Mouse (Mus musculus) thymus, postnatal 0 days (tissue): ENCODE results near the gene Zbp1. TPM values are rescaled to one million over a fixed set of nuclear protein-coding genes. Genes with fewer than 3 reads are reported as not detected.

ENCODE experiments used
- DNase-seq: peaks from one replicate; pipeline ENCODE4 v3.0.0-alpha.2; 2015; ENCODE audit warnings: low spot score
- polyA plus RNA-seq: library from polyadenylated mRNA; unstranded; fragments of >200 nt; fragmentation: Nextera tagmentation; extraction: Ambion mirVana; gene quantifications from 2 replicates; pipeline ENCODE4 v1.2.1, GENCODE M21; 2015

Gene Zbp1
- polyA plus RNA-seq, 1 experiment from 2014 or later = 52.8 TPM

DNA sequence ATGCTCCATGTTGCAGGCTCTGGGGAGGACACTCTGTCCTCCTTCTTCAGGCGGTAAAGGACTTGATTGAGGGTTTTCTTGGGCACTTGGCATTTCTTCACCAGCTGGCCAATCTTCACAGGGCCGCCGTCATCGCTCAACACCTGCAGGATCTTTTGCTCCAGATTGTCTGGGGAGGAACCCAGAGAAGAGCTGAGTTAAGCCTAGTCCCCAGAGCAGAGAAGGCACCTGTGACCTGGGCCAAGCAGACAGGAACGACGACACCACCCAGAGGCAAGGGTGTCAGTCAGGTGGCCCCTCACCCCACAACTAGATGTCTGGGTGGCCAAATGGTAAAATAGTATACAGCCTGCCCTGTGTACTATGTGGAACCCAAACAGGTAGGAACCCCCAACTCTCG lies 1.9 kb downstream of the Zbp1 start:
- DNase-seq = no peak

DNA sequence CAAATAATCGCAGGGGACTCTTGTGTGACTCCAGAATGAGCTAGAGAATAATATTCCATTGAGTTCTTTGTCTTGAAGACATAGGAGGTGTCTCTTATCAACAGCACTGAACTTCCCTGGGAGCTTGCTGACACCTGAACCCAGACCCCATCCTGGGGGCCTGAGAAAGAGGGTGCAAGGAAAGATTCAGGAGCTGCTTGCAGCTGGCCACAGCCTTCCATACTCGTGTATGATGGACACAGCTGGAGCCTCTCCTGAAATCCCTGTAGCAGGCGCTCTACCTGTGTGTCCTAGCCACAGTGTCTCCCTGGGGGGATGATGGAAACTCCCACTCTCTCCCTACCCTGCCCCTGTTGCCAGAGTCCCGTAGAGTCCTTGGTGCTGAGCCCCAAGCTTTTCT lies 6.5 kb downstream of the Zbp1 start:
- DNase-seq = no peak

DNA sequence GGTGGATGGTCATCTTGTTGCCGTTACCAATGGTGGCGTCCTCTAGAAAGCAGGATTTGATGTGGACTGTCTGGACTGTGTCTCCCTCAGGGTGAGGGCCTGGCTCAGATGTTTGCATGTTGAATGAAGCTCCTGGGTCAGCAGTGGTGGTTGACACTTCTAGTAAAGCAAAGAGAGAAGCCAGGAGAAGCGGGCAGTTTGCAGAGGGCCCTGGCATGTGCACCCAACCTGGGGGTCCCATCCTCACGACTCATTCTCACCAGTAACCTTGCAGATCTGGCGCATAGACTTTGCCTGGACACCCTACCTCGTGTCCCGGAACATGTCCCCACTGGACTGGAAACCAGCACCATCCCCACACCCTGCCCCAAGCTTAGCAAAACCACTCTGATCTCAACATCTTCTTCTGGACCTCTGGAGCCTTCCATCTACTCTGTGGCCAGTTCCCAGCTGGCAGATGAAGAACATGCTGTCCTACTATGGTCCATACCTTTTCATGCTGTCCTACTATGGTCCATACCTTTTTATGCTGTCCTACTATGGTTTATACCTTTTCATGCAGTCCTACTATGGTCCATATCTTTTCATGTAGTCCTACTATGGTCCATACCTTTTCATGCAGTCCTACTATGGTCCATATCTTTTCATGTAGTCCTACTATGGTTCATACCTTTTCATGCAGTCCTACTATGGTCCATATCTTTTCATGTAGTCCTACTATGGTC lies 9.5 kb downstream of the Zbp1 start:
- DNase-seq = no peak

DNA sequence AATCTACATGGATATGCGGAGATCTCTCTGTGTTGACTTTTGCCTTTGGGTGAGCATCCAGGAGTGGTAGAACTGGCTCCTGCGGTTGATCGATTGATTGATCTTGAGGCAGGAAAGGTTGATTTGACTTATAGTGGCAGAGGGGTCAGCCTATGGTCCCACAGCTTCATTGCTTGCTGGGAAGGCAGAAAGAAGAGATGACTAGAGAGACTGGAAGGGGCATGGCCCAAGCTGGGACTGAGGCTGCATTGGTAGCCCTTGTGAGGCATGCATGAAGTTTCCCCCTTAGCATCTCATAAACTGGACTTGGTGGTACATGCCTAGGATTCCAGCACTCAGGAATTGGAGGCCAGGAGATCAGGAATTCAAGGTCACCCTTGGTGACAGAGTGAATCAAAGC lies 11.7 kb downstream of the Zbp1 start:
- DNase-seq = no peak

DNA sequence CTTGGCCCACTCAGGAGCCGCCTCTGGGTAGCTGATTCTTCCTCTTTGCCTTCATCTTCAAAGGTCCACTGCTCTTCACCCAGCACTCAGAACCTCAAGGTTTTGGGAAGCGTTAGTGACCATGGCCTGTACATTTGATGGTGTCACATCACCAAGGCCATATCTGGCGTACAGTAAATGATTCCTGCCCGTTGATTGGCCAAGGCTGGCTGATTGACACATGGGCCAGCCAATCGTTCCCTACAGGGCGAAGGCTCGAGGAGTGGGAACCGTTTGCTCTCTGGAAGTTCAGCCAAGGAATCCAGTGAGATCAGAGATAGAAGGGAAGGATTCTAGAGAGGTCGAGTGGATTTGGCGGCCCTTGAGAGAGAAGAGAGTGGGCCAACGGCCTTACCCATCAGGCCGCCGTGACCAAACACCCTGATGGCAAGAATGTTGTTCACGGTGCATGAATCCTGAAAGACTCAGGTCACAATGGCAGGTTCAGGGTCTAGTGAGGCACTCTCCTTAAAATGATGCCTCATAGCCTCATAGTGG lies 13.1 kb downstream of the Zbp1 start:
- no peak for DNase-seq

DNA sequence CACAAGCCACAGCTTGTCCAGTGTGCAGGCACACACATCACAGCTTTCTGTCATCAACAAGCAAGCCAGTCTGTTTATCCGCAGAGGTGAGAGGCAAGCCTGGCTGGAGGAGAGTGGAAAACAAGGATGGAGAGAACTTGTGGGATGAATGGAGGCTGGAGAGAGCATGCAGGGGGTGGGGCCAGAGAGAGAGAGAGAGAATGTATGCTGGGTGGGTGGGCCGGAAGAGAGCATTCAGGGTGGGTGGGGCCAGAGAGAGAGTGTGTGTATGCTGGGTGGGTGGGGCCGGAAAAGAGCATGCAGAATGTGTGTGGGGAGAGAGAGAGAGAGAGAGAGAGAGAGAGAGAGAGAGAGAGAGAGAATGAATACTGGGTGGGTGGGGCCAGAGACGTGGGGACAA lies 14.1 kb downstream of the Zbp1 start:
- DNase-seq = no peak

DNA sequence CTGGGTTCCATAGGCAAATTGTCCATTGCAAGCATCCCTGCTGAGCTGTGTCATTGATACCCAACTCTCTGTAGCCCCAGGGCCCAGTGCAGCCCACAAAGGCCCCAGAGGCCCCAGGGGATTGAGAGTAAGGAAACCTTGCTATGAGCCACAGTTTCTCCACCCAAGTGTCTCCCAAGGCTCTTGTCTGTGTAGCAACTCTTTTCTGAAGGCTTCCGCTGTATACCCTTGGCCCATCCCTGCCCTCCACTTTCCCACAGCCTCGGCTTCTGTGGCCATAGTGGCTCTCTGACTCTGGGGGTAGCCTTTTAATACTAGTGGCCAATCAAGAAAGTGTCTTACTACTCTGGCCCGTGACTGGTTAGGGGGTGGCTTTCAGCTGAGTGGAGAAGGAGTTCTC lies 15.0 kb downstream of the Zbp1 start:
- DNase-seq = no peak

DNA sequence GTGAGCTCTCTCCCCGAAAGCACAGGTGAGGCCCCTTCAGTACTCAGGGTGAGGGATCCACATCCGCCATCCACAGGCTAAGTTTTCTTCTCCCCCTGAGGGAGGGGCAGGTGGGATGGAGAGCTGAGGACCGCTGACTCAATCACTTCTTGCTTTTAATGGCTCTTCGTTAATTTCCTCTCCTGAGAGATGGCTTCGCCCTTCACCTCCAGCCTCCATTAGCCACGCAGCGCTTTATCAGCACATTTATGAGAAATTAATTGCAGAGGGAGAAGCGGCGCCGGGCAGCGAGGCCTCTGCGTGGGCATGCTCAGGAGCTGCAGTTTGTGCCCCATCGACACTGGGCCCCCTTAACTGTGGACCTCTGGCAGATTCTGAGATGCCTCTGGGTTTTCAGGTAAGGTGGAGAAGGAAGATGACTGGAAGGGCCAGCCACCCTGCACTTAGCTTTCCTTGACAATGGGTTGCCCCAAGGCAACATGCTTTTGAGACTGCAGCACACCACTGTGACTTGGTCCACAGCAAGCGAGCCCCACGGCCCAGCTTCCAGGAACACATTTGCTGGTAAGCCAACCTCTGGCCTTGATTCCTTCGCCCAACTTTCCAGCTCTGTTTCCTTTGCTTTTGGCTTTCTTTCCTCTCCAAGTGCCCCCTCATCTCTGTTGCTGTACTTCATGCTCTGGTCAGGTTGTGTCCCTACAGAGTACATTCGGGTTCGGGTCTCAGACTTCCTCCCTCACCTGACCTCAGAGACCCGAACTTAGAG lies 15.6 kb downstream of the Zbp1 start:
- no peak for DNase-seq

DNA sequence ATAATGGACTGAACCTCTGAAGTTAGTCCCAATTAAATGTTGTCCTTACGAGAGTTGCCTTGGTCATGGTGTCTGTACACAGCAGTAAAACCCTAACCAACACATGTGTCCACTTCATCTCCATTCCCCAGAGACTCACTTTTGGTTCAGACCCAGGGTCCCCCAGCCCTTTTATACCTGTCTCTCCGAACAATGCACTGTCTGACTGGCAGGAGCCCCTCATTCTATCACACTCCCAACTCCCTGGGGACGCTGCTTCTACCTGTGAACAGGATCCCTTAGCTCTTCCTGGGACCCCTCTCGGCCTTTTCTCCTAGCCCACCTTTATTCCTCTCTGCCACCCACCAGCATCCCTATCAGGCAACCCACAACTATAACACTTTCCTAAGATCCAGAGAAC lies 23.9 kb downstream of the Zbp1 start:
- no peak for DNase-seq

DNA sequence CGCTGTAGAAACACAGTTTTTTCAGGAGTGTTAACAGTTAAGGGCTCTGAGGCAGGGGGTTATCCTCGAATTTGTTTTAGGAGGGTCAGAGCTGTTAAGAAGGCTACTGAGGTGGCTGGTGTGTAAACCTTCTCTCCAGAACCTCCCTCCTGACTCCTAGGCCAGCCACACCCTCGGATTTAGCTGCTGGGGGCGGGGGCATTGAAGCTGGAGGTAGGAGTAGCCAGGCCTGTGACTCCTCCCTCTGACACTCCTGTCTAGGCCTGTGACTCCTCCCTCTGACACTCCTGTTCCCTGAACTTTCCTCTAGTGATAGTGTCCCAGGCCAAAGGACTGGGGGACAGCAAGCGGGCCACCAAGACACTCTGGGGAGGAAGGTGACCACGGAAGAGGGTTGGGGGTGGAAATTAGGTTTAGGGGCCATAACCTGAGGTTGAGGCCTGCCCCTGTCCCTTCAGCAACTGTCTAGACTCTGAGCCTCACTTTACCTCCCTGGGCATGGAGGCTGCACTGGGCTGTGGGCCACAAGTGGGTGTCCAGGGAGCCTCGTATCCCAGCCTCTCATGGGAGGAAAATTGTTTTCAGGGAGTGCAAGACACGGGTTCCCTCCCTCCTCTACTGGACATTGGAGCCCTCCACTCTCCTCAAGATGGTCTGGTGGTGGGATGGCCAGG lies 31.4 kb downstream of the Zbp1 start:
- no peak for DNase-seq

DNA sequence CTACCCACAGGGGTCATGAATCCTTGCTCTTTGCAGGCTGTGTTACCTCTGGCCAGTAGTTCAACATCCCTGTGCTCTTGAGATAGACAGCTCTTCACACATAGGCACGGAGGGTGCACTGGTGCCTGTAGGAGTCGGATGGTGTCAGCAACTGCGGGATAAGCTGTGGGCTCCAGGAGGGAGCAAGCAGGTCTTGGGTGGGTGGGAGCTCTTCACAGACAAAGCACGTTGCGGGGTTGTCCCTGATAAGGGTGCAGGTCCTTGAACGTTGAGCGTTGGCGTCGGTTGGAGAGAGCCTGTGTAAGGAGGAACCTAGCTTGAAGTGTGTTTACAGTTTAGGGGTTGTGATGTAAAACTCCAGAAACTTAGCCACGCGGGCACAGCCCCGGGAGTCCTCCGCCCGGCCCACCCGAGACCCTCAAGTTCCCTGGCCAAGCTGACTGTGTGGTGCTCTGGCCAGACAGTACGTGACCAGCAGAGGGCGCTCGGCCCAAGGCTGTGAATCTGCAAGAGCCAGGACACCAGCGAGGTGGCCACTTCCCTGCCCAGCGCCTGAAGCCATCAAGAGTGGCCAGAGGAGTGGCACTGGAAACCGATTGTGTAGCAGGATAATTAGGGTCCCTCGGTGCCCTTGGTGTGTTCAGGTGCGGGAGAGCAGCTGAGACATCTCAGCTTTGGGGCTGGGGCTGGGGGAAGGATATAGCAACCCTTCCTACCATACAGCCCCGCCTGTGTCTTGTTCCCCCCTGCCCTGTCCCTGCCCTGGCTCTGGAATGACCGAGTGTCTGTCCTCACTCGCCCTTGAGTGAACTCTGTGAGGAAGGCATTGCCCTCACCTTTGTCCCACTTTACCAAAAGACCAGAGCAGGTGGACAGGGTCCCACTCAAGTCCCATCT lies 32.4 kb downstream of the Zbp1 start:
- DNase-seq = peak; percentile 77

DNA sequence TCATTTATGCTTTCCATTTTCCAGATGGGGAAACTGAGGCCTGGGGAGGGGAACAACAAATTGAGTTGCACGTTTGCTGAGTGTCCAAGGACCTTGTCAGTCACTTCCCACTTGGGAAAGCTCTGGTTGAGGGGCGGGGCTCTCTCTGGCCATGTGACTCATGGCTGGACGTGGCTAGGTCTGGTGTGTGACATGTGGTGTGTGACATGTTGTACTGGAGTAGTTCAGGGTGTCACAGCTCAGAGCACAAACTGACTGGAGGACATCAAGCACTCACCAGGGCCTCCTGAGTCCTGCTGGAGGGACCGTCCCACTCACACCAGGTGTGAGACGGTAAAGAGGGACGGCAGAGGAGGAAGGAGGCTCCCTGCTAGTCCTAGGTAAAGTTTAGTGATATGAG lies 33.4 kb downstream of the Zbp1 start:
- DNase-seq = no peak

DNA sequence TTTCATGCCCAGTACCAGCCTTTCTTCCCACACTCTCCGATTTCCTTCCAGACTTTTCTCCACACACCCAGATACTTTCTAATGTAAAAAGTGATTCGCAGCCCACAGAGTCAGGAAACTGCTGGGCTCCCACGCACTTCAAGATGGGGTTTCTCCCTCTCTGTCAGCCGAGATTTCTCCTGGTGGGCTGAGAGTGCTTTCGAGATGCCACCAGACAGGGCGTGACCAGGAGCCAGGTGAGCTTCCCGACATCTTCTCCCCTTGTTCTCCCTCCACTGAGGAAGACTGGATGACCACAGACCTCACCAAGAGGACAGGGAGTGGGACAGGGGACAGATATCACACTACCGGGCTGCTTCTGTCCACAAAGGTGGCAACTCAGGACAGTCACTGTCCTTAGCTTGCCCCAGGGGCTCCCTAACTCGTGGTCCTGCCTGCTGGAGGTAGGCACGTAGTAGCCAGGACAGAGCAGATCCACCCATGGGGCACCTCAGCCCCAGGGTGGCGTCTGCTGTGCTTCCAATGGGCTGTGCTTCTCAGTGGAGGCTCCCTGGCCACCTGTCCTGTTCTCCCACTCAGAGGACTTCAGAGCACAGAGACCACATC lies 34.1 kb downstream of the Zbp1 start:
- no peak for DNase-seq

DNA sequence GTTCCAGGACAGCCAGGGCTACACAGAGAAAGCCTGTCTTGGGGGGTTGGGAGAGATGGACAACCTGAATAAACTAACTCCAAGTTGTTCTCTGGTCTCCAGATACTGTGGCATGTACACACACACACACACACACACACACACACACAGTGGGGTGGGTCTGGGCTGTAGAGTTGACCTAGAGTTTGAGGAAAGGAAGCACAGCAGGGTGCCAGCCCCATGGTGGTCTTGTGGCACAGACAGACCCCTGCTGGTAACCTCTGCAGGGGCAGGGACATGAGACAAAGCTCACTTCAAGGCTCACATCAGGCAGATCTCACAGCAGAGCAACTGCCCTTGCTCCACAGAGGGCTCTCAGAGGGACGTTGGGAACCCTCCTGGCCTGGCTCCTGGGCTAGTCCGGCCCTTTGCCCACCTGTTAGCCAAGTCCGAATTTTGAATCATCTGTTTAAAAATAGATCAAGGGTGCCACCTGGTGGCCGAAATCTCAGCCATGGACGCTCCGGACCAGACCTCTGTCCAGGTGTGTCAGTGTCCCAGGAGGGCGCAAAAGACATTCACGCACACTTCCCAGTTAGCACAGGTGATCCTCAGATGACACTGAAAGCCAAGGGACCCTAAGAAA lies 34.8 kb downstream of the Zbp1 start:
- peak; percentile 56 for DNase-seq

DNA sequence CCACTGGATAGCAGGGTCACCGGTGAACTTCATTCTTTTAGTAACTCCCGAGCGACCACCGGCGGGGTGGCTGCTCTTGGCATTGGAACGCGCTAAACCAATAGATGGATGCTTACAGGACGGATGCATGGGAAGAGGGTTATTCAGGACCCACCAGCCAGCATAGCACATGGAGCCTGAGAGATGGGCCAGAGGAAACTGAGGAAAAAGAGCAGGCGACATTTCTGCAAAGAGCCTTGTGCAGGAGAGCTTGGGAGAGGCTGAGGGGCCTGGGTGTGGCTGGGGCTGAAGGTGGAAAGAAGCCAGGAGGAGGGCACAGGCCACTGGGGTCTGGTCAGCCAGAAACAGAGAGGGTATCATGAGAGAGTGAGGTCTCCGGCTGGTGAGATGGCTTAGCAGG lies 35.4 kb downstream of the Zbp1 start:
- no peak for DNase-seq

DNA sequence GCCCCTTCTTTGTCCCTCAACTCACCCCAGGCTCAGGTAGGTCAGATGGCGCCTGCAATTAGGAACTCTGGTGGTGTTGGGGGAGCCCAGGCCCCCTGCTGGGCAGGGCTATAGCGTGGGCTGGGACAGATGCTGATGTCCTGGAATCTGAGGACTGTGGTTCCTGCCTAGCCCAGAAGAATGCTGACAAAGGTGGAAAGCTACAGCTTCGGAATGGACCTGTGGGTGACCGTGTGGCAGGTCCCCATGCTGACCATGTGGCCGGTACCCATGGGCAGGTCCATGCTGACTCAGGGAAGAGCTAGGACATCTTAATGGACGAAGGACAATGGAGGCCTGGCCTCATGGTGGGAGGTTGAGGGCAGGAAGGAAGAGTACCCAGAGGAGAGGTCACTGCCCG lies 35.9 kb downstream of the Zbp1 start:
- no peak for DNase-seq

DNA sequence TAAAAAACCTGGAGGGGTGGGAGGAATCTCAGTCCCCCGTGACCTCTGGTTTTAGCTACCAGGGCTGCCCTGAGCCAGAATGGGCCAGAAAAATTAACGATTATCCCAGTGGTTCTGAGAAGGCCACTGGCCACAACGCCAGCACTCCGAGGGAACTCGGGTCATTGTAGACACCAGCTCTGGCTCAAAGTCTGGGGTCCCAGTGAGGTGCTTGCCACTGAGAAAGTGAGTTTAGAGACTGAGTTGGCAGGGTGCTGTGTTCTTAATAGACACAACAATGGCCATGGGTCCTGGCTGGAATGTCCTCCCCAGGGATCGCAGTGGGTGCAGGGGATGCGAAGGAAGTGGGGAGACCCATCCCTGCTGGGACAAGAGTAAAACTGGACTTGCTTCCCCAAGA lies 36.8 kb downstream of the Zbp1 start:
- DNase-seq = no peak

DNA sequence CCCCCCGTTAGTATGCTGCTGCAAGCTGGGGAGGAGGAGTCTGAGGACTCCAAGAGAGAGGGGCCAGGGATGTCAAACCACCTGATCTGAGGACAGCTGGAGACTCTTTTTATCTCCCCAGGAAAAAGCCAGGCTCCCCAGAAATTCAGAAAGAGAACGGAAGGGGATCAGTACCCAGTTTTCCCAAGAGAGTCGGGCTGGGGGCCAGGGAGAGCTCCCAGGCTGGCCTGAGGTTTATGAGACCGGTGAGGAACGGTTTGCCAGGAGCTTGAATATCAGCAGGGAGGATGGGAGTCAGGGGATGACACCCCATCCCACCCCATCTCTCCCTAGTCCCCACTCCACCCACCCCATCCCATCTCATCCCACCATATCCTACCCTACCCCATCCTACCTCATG lies 37.2 kb downstream of the Zbp1 start:
- no peak for DNase-seq

DNA sequence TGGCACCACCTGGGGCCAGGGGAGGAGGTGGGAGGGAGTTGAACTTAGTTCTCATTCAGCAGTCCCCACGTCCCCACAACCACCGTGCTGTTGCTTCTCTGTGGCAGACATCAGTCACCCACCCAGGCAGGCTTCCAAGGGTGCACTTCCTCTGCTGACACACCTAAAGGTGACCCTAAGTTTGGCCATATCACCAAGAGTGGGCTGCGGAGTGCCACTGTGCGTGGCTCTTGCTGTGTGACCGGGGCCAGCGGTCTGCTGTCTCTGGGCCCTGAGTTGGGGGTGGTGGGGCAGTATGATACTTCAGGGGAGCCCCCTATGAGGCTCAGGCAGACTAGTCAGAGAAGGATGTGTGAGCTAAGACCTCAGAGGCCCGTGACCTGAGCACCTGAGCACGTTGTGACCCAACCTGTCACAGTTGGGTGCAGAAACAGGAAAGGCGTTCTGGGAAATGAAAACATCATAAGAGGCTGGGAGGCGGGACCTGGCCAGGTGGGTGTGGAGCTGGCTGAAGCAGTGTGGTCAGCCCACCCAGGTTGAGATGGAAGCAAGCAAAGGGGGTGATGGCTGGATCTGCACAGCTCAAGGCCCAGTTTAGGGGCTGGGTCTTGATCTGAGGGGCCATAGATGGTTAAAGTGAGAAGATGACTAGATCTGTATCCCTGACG lies 37.9 kb downstream of the Zbp1 start:
- DNase-seq = no peak

DNA sequence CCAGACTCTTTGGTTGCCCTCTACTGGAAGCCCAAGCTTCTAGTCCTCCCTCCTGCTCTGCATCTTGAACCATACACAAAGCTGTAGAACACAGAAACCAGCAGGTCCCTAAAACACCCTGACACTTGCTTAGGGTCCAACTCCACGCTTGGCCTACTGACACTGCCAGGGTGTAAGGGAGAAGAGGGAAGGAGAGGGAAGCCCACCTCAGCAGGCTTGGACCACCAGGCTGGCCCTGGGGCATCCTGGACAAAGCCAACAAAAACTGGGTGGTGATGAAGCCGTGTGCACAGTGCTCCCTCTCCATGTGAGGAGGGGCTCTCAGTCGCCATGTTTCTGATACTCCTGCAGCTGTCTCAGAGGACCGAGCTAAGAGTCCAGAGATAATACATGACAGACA lies 38.7 kb downstream of the Zbp1 start:
- DNase-seq = no peak
